Mouse (Mus musculus) frontal cortex, adult (tissue): ENCODE data around the gene Cpox.
"Not testable (repeated sequence)": the region's sequence is repeated elsewhere in the genome, so short reads cannot be mapped to it uniquely, and the experiment has no call there.

Source experiments
- ATAC-seq: cut with Nextera tagmentation; 2 replicates; pipeline ENCODE4 v1.9.2; 2017; ENCODE audit warnings: mild to moderate bottlenecking, moderate library complexity, mixed read lengths; ENCODE audit not compliant: low TSS enrichment

The Cpox gene

DNA sequence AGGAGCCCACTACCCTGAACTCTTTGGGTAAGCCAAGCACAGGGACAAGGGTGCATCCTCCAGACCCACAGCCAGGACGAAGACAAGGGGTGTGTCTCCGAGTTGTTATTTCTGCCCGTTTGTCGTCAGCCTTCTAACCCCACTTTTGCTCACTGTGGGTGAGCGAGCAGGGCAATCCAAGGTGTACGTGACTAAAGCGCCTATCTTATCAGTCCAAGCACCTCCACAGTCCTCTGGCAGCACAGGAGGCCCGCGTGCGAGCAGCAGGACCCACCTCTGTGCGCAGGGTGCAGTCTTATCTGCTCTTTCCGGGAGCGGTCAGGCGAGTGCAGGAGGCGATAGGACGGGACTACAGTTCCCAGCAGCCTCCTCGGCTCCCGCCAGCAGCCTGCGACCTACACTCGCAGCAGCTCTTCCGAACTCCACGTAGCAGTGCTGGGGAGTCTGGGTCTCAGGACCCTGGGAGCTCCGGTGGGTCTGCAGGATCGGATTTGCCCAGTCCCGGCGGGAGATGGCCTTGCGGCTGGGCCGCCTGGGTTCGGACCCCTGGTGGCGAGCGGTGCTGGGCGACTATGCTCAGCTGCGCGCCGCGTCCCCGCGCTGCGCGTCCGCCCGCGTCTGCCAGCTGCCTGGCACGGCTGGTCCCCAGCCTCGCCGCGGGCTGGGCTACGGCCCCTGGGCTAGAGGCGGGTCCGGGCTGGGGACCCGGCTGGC is at the start of gene Cpox:
Cpox (plus strand) TSS at position 376 of the 714 bp plus-strand sequence.
- peak; percentile 97 for ATAC-seq

DNA sequence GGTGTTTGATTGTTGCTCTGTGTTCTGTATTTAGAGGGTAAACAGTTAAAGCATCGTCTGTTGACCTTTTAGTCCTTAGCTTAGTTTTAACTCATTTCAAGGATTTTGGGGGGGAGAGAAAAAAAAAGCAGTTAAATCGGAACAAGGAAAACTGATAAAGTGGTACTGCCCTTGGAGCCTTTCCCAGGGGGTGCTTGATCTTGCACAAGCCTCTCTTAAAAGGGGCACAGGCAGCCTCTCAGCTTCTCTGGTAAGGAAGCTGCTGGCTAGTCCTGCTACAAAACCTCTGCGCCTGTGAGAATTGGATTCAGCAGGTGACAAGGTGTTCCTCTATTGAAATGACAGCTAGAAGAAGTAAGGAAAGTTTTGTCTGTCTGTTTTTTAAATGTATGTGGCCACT is 47.7 kb upstream of the Cpox start:
- ATAC-seq: no peak

DNA sequence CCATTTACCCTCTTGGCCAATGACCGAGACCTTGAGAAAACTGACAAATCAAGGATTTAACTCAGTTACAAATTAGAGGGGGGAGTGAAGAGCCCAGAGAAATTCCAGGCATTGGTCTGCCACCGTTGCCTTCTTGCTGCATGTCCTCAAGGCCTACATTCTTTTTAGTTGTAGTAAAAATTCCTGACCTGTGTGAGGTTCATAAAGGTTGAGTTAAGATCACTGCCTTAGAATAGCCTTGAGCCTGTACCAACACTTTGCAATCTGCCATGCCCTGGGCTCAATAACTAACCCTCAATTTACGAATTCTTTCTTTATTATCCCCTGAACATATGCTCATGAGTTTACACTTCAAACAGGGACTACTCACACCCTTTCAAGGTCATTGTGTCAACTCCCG is 47.0 kb upstream of the Cpox start:
- no peak for ATAC-seq

DNA sequence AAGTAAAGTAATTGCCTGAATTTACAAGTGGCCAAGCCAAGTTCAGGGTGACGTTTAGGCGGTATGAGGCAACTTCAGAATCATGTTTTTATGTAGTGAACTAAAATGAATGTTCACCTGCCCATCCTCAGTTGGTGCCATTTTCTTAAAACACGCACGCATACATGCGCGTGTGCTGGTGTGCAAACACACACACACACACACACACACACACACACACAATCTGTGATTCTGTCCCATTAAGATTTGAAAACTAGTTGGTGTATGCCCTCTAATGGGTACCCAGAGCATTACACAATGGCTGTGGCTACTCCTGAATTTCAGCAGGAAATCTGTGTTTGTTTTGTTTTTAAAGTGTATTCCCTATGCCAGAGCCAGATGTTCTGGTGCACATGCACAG is 46.1 kb upstream of the Cpox start:
- ATAC-seq: peak; percentile 80

GRCm38 (mm10) chr16:58627597-58628335 is 42.3 kb upstream of the Cpox start:
- ATAC-seq: no peak

DNA sequence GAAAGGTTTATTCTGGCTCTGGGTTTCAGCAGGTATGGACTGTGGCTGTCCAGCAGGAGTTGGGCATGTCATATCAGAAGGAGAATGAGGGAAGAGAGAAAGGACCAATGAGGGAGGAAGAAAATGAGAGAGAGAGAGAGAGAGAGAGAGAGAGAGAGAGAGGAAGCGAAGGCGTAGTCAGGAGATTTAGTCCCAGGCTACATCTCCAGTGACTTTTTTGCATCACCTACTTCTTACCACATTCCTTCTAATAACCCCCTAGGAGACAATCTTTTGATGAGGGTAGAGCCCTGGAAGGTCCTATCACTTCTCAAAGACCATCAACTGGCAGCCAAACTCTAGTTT is 41.8 kb upstream of the Cpox start:
- no peak for ATAC-seq

- ATAC-seq: no peak
Observed at GRCm38 (mm10) chr16:58628968-58629367, 41.1 kb upstream of the Cpox start.

DNA sequence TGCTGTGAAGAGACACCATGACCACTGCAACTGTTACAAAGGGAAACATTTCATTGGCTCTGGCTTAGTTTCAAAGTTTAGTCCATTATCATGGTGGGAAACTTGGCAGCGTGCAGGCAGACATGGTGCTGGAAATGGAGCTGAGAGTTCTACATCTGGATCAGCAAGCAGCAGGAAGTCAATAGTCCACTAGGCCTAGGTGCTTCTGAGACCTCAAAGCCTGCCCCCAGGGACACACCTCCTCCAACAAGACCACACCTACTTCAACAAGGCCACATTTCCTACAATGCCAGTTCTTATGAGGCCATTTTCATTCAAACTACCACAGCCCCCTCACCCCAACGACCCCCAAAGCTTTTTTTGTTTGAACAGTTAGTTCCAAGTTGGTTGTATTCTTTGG is 40.4 kb upstream of the Cpox start:
- ATAC-seq: no peak

DNA sequence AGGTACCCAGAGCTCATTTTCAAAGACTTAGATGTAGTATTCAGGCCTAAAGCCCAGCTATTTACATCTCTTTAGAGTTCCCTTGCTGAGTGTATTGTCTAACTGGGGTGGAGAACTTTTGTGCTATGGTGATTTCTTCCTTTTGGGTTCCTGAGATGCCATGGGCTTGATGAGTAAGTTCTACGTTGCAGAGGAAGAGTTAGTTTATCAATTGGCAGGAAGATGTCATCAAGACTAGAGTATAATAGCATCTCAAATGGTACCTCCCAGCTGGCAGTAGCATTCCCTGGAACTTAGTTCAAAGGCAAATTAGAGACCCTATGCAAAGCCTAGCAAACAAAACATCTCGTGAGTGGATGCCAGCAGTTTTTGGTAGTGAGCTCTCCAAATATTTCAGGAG is 34.2 kb upstream of the Cpox start:
- no peak for ATAC-seq

- no peak for ATAC-seq
Observed at GRCm38 (mm10) chr16:58637448-58637847, 32.6 kb upstream of the Cpox start.

DNA sequence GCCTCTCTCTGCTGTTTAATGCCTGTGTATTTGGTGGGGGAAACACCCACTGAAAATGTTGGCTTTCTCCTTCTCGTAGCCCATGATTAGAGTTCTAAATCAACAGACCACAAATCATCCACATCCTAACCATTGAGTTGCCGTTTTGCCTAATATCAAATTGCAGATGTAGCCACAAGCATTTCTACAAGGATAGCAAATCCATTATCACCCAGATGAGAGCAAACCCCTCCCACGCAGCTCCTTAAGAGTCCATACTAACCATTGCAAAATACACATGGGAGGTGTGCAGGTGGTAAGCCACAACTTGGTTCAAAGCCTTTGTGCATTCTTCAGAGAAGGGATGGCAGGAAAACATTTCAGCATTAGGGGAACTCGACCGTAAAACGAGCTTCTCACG is 32.1 kb upstream of the Cpox start:
- ATAC-seq: no peak

DNA sequence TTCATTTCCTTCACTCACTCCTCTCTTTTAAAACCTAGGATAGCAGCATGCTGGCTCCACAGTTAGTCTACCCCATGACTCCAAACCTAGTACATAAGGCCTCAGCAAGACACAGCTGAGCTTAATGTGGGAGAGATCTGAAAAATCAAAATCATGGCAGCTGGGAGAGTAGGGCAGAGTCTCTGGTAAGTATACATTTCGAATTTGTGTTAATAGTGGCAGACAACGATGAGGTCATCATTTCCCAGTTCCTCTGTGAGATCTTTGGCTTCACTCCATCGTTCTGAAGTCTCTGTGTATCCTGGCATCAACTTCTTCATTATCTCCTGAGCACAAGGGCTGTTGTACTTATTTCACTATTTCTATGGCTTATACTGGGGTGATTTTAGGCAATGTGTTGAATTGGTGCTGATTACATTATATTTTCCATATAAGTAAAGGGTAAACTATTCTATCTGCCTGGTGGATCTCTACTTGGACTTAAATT is 31.4 kb upstream of the Cpox start, which contains the start of gene E330017A01Rik:
E330017A01Rik (minus strand) TSS at position 51 of the 487 bp plus-strand sequence.
- ATAC-seq: no peak

GRCm38 (mm10) chr16:58649979-58650378 is 20.1 kb upstream of the Cpox start:
- peak; percentile 95 for ATAC-seq

DNA sequence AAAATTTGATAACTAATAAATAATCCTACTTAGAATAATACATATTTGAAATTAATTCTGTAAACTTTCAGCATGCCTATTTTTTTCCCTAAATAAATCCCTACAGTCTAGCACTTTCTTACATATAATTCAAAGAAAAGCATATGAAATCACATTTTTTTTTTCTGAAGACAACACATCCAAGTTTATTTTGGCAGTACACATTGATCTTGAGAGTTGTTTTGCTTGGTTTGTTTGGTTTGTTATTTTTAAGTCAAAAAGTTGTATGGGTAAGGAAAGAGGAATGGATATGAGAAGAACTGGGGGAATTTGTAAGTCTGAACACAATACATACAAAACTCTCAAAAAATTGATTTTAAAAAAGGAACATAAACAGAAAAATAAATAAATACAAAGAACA is 14.3 kb upstream of the Cpox start:
- no peak for ATAC-seq

DNA sequence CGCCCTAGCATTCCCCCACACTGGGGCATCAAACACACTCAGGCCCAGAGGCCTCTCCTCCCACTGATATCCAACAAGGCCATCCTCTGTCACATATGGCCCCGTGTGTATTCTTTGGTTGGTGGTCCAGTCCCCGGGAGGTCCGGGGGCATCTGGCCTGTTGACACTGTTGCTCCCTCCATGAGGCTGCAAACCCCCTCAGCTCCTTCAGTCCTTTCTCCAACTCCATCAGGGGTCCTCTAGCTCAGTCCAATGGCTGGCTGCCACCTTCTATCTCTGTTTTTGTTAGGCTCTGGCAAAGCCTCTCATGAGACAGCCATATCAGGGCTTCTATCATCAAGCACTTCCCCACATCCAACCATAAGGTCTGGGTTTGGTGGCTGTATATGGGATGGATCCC is 13.6 kb upstream of the Cpox start:
- no peak for ATAC-seq

DNA sequence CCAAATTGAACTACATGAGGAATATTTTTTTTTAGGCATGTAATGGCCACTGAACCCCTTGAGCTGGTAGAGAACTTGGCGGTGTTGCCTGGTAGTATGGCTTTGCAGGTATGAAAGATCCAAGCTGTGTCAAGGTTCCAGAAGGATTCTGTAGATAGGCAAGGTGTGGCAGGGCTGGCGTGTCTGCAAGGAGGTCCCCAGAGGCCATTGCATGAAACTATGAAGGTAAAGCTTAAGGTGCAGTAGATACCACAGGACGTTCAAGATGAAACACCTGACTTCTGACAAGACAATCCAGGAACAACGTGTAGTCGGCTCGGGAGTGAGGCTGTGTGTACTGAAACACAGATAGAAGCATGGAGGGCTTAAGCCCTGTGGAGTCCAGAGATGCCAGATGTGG is 11.4 kb upstream of the Cpox start:
- no peak for ATAC-seq

DNA sequence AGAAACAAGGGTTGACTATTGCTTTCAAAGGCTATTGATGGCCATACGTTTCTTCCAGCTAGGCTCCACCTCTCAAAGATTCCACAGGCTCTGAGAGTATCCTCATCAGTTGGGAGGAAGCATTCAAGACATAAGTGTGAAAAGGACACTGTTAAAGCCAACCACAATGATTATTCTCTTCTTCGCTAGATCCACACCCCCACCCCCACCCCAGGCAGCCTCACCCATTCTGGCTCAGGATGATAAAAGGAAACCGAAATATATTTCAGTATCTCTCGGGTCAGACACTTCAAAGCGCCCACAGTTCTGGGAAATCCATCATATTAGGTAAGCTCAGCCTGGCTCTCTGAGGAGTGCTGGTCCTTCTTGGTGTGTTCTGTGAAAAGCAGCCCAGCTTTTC is 8.3 kb upstream of the Cpox start:
- no peak for ATAC-seq

DNA sequence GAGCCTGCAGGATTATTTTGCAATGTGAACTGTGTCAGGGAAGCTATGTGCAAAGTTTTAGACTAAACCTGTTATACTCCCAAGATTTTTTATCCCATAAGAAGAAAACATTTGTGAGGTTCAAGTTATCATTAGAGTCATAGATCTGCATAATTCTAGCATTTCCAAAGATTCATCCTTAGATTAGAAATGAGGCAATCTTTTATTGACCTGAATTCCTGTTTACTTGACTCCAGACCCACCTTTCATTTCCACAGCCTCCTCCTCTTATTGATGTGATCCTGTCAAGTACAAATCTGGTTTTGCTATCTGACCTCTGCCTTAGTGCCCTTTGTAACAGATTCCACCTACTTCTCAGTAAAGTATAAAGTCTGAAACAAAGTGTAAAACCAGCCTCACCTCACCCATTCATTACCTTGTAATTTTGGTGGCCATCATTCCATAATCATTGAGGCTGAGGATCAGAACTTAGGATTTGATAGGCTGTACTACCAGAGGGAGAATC is 7.8 kb upstream of the Cpox start:
- ATAC-seq: no peak

- peak; percentile 92 for ATAC-seq
Observed at GRCm38 (mm10) chr16:58663021-58663420, 7.1 kb upstream of the Cpox start.

DNA sequence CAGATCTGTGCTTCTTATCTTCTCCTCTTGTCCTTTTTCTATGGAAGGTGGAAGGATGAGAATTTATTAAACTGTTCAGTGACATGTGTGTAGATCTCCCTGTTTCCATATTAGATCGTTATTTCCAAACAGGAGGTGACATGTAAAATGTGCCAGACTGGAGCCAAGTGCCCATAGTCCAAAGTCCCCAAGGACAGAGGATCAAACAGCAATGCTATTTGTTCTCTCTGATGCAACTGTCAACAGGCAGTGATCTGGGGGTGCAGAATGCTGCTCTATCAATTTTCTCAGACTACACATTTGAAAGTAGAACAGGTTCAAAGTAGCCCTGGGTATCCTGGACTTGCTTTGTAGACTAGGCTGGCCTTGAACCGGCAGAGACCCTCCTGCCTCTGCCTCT is 6.3 kb upstream of the Cpox start:
- ATAC-seq: no peak

- ATAC-seq: not testable (repeated sequence)
Observed at GRCm38 (mm10) chr16:58665137-58665536, 5.0 kb upstream of the Cpox start.

GRCm38 (mm10) chr16:58666681-58667080 is 3.4 kb upstream of the Cpox start:
- not testable (repeated sequence) for ATAC-seq

- ATAC-seq: no peak
Observed at GRCm38 (mm10) chr16:58668586-58668985, 1.5 kb upstream of the Cpox start.
